Mouse (Mus musculus) MN1 (cell line): ENCODE results near the gene Olfr1163.
"Not testable (repeated sequence)": the region's sequence is repeated elsewhere in the genome, so short reads cannot be mapped to it uniquely, and the experiment has no call there.

ENCODE experiments used
- DNase-seq: peaks from one replicate; pipeline ENCODE4 v3.0.0-alpha.2; 2016; ENCODE audit warnings: low spot score

Gene Olfr1163

DNA sequence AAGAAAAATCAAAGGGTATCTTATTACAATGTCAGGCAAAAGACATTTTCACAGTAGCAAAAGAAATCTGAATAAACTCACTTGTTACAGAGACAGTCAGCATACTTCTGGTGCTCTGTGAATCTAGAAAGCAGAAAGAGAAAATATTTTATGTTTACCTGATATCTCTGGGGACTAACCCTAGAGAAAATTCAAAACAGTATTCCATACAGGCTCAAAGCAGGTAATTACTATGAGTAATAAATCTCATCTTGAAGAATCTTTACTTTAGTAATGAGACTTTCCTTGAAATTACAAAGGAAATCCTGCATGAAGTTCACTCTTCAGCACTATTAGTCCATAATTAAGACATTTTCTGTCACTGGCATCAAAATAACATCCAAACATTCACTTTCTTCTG, at the start of gene Olfr1163:
TSS of gene Olfr1163 (minus strand) at position 101 of the 400 bp plus-strand sequence.
- DNase-seq: no peak

- no peak for DNase-seq
Observed at GRCm38 (mm10) chr2:88093866-88094265, 22.2 kb upstream of the Olfr1163 start, which contains the start of gene Olfr1164. Gene Olfr1164 (minus strand): TSS chr2:88093966.

GRCm38 (mm10) chr2:88063587-88063986, 8.0 kb downstream of the Olfr1163 start:
- no peak for DNase-seq

- no peak for DNase-seq
Observed at GRCm38 (mm10) chr2:88051029-88051428, 20.6 kb downstream of the Olfr1163 start, which contains the start of gene Olfr1162. Gene Olfr1162 (minus strand): TSS chr2:88051129.

- DNase-seq: no peak
Observed at GRCm38 (mm10) chr2:88037599-88037998, 34.0 kb downstream of the Olfr1163 start, which contains the start of gene Olfr73. Gene Olfr73 (minus strand): TSS chr2:88037699.

DNA sequence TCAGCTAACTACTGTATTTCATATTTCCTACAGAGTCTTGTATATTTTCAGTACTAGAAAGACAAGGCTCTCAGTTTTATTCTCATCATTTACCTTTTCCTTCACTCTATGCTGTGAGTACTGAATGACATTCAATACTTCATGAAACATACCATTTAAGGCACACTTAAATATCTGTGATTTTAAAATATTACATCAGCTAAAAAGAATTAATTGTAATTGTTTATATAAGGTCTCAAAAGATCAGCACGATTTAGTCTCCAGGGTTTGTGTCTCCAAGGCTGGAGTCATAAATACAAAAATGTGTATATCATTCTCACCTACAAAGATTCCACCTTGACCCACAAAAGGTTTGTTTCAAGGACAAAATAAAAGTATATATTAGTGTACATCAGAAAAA, 49.2 kb downstream of the Olfr1163 start, which contains the start of gene Olfr1161:
TSS of gene Olfr1161 (plus strand) at position 301 of the 400 bp plus-strand sequence.
- not testable (repeated sequence) for DNase-seq
